Comparison of ENCODE assay signal across 22 mouse cellular contexts in the genomic region with DNA sequence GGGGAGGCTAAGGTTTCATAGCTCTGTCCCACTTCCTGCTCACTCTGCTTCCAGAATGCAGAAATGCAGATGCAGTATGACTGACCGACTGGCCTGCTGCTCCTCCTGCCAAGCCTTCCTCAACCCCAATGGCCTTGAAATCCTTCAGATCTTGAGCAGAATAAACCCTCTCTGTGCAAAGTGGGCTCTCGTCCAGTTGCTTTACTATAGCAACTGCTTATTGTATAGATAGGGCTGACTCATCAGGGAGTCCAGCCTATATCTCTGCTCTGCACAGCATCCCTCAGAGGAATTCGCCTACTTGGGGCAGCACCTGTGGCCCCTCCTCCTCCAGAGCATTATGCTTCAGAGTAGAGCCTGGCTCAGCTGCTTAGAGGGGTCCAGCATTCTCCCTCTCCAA.
DNase-seq lines count a peak whose midpoint lies in the region; ATAC-seq and TF ChIP-seq lines count a peak whose summit lies in the region.
"Had no signal": no experiment of that assay in that cellular context is flagged by ENCODE, and none has a peak within 500 bp of the region (broad histone marks: within the 10 kb centered on the region; RNA-seq: fewer than 3 reads in every experiment).

No protein-coding gene starts in this region.

- no peak overlapping the region for H3K4me3 ChIP-seq in intestine, embryonic 14.5 days (ENCODE audit: low read depth, low read length)
- H3K4me3 ChIP-seq in intestine, postnatal 0 days (ENCODE audit: low read depth, low read length): no peak overlapping the region
- H3K4me3 ChIP-seq in liver, embryonic 13.5 days (replicated peaks): no peak overlapping the region
- no peak overlapping the region for H3K4me3 ChIP-seq in liver, postnatal 0 days (ENCODE audit: low read depth, low read length)
- no peak overlapping the region for H3K4me3 ChIP-seq in forebrain, embryonic 15.5 days
- H3K4me3 ChIP-seq: forebrain, embryonic 10.5 days; heart, embryonic 13.5 days; left cerebral cortex, adult 2 months; midbrain, embryonic 12.5 days had no signal

- 53% methylated on average over 3 of the region's 3 CpGs for WGBS in intestine, embryonic 14.5 days
- WGBS in intestine, postnatal 0 days: 56% methylated on average over 3 of the region's 3 CpGs
- WGBS in liver, embryonic 13.5 days (ENCODE audit: insufficient replicate concordance): 45% methylated on average over 3 of the region's 3 CpGs
- 49% methylated on average over 3 of the region's 3 CpGs for WGBS in liver, postnatal 0 days (ENCODE audit: insufficient replicate concordance)
- WGBS in forebrain, embryonic 15.5 days: 37% methylated on average over 3 of the region's 3 CpGs

- DNase-seq in intestine, embryonic 14.5 days (ENCODE audit: low spot score): no peak
- DNase-seq in liver, embryonic 13.5 days: no peak
- DNase-seq in liver, postnatal 0 days: no peak
- peak; percentile 48 for DNase-seq in 3T3-L1 (ENCODE audit: low read depth, low spot score)
- DNase-seq in brain, adult 2 months (ENCODE audit: low read depth, low spot score): peak; percentile 28
- DNase-seq in adrenal gland, adult 18-20 months (ENCODE audit: low spot score in 2 of 2): no peak
- DNase-seq: adrenal gland, postnatal 10 days; cerebellum, adult 9-10 months; forebrain, postnatal 0 days; gastrocnemius, postnatal 14 days; heart, adult 11 months; heart, postnatal 14 days; layer of hippocampus, adult 9-11 months; lung, postnatal 10 days had no signal

- H3K27ac ChIP-seq in intestine, embryonic 14.5 days (ENCODE audit: low read depth): no peak overlapping the region
- H3K27ac ChIP-seq in intestine, postnatal 0 days (ENCODE audit: low read depth, low read length): no peak overlapping the region
- H3K27ac ChIP-seq in liver, embryonic 13.5 days: no peak overlapping the region
- H3K27ac ChIP-seq in liver, postnatal 0 days (ENCODE audit: low read depth): no peak overlapping the region
- H3K27ac ChIP-seq in forebrain, embryonic 15.5 days (replicated peaks): no peak overlapping the region
- H3K27ac ChIP-seq: forebrain, embryonic 10.5 days; heart, embryonic 13.5 days; kidney, postnatal 0 days; left cerebral cortex, adult 2 months; midbrain, embryonic 12.5 days had no signal

- no peak for TF ChIP-seq CTCF in intestine, postnatal 0 days (IDR thresholded peaks at IDR 0.05; ENCODE audit: low read depth)
- no peak for TF ChIP-seq CTCF in liver, postnatal 0 days (IDR thresholded peaks at IDR 0.05; ENCODE audit: low read depth)

- no peak overlapping the region for H3K9ac ChIP-seq in intestine, embryonic 14.5 days (ENCODE audit: low read length)
- no peak overlapping the region for H3K9ac ChIP-seq in intestine, postnatal 0 days (ENCODE audit: low read depth, low read length)
- H3K9ac ChIP-seq in liver, embryonic 13.5 days: no peak overlapping the region
- no peak overlapping the region for H3K9ac ChIP-seq in liver, postnatal 0 days (replicated peaks)
- no peak overlapping the region for H3K9ac ChIP-seq in forebrain, embryonic 15.5 days (replicated peaks)
- H3K9ac ChIP-seq: forebrain, postnatal 0 days; heart, embryonic 13.5 days; midbrain, embryonic 12.5 days had no signal

- H3K4me2 ChIP-seq in intestine, embryonic 14.5 days (ENCODE audit: low read length): no peak overlapping the region
- H3K4me2 ChIP-seq in intestine, postnatal 0 days (replicated peaks; ENCODE audit: low read depth): no peak overlapping the region
- no peak overlapping the region for H3K4me2 ChIP-seq in liver, embryonic 13.5 days
- no peak overlapping the region for H3K4me2 ChIP-seq in liver, postnatal 0 days (ENCODE audit: low read depth, low read length)
- H3K4me2 ChIP-seq in forebrain, embryonic 15.5 days (replicated peaks): no peak overlapping the region
- H3K4me2 ChIP-seq: heart, embryonic 13.5 days; midbrain, embryonic 12.5 days had no signal

- H3K9me3 ChIP-seq in intestine, embryonic 14.5 days (ENCODE audit: control insufficient read depth, low read length): no peaks in the 10 kb centered on the region
- H3K9me3 ChIP-seq in intestine, postnatal 0 days (ENCODE audit: control insufficient read depth): no peaks in the 10 kb centered on the region
- H3K9me3 ChIP-seq in liver, embryonic 13.5 days (replicated peaks): no peaks in the 10 kb centered on the region
- H3K9me3 ChIP-seq in liver, postnatal 0 days (ENCODE audit: low read length): no peaks in the 10 kb centered on the region
- H3K9me3 ChIP-seq in forebrain, embryonic 15.5 days: no peaks in the 10 kb centered on the region
- H3K9me3 ChIP-seq: forebrain, embryonic 10.5 days; heart, embryonic 13.5 days; midbrain, embryonic 12.5 days had no signal

- H3K36me3 ChIP-seq in intestine, embryonic 14.5 days (ENCODE audit: control insufficient read depth, insufficient read depth, low read length): no peaks in the 10 kb centered on the region
- H3K36me3 ChIP-seq in intestine, postnatal 0 days (ENCODE audit: control insufficient read depth, insufficient read depth): no peaks in the 10 kb centered on the region
- no peaks in the 10 kb centered on the region for H3K36me3 ChIP-seq in liver, embryonic 13.5 days
- no peaks in the 10 kb centered on the region for H3K36me3 ChIP-seq in liver, postnatal 0 days (replicated peaks; ENCODE audit: insufficient read depth, low read length)
- no peaks in the 10 kb centered on the region for H3K36me3 ChIP-seq in forebrain, embryonic 15.5 days
- H3K36me3 ChIP-seq: forebrain, embryonic 10.5 days; heart, embryonic 13.5 days; midbrain, embryonic 12.5 days had no signal

- no peaks in the 10 kb centered on the region for H3K27me3 ChIP-seq in intestine, embryonic 14.5 days (replicated peaks; ENCODE audit: control insufficient read depth, insufficient read depth, low read length)
- no peaks in the 10 kb centered on the region for H3K27me3 ChIP-seq in intestine, postnatal 0 days (replicated peaks; ENCODE audit: control insufficient read depth, insufficient read depth, low read length)
- no peaks in the 10 kb centered on the region for H3K27me3 ChIP-seq in liver, embryonic 13.5 days
- no peaks in the 10 kb centered on the region for H3K27me3 ChIP-seq in liver, postnatal 0 days (ENCODE audit: insufficient read depth, low read length)
- H3K27me3 ChIP-seq in forebrain, embryonic 15.5 days: no peaks in the 10 kb centered on the region
- H3K27me3 ChIP-seq: heart, embryonic 13.5 days; midbrain, embryonic 12.5 days had no signal

- ATAC-seq in intestine, embryonic 14.5 days (replicated peaks; ENCODE audit: low FRiP score, low TSS enrichment, low read depth): 0 out of 2 replicates have a peak, but pooled peaks have one; percentile 32
- no peak for ATAC-seq in intestine, postnatal 0 days
- peak; percentile 12; the same call in 1 of the 2 replicates for ATAC-seq in liver, embryonic 13.5 days (ENCODE audit: low read depth)
- no peak for ATAC-seq in liver, postnatal 0 days
- ATAC-seq in forebrain, embryonic 15.5 days (replicated peaks): no peak
- ATAC-seq: activated CD4-positive, CD25-positive, alpha-beta regulatory T cell, adult 4 months; forebrain, postnatal 0 days had no signal

- TF ChIP-seq EP300 in liver, postnatal 0 days (IDR thresholded peaks at IDR 0.05; ENCODE audit: low read depth): no peak

- no peaks in the 10 kb centered on the region for H3K4me1 ChIP-seq in intestine, embryonic 14.5 days (replicated peaks; ENCODE audit: control insufficient read depth, insufficient read depth, low read length)
- no peaks in the 10 kb centered on the region; the same call in 1 of the 2 replicates for H3K4me1 ChIP-seq in intestine, postnatal 0 days (replicated peaks; ENCODE audit: control insufficient read depth, insufficient read depth, low read length)
- no peaks in the 10 kb centered on the region for H3K4me1 ChIP-seq in liver, embryonic 13.5 days (replicated peaks)
- no peaks in the 10 kb centered on the region for H3K4me1 ChIP-seq in liver, postnatal 0 days (ENCODE audit: insufficient read depth)
- no peaks in the 10 kb centered on the region for H3K4me1 ChIP-seq in forebrain, embryonic 15.5 days
- H3K4me1 ChIP-seq: midbrain, embryonic 12.5 days had no signal

Comparison
In these comparisons a context has a peak if more than half of its experiments do, and no peak if none do; other contexts are left out.
1. ATAC-seq: peak in intestine, embryonic 14.5 days (single experiment) and liver, embryonic 13.5 days (single experiment); none in intestine, postnatal 0 days (single experiment), liver, postnatal 0 days (single experiment) and forebrain, embryonic 15.5 days (single experiment).
2. DNase-seq: peak in 3T3-L1 (single experiment) and brain, adult 2 months (single experiment); none in intestine, embryonic 14.5 days (single experiment), liver, embryonic 13.5 days (single experiment), liver, postnatal 0 days (single experiment) and adrenal gland, adult 18-20 months (0 of 2).